Mouse (Mus musculus) liver, embryonic 14.5 days (tissue): ENCODE results near the gene Cyp51. TPM values are rescaled to one million over a fixed set of nuclear protein-coding genes. Genes with fewer than 3 reads are reported as not detected.

Experiments used
- ATAC-seq: fragments of 200-750 bp; cut with Nextera tagmentation; 2 replicates; pipeline ENCODE4 v1.8.0; 2017; ENCODE audit warnings: moderate number of reproducible peaks, mild to moderate bottlenecking, moderate library complexity; ENCODE audit not compliant: insufficient read depth
- DNase-seq, 3 experiments: peaks; one replicate each; pipeline ENCODE4 v3.0.0-alpha.2; 2012 to 2013; ENCODE audit warnings: low read depth in 3 of 3, low spot score in 3 of 3
- H3K27ac ChIP-seq: fragments of 300-500 bp; sonication (generic); 2 replicates; pipeline ENCODE4 v1.5.1; 2014; ENCODE audit warnings: moderate library complexity, mild to moderate bottlenecking, control low read depth, inconsistent platforms
- H3K27me3 ChIP-seq: fragments of 300-500 bp; sonication (generic); 2 replicates; pipeline ENCODE4 v1.6.1; 2014; ENCODE audit warnings: mild to moderate bottlenecking, low read length, moderate library complexity; ENCODE audit not compliant: control insufficient read depth, insufficient read depth
- H3K36me3 ChIP-seq: fragments of 300-500 bp; sonication (generic); replicated peaks from 2 replicates; pipeline ENCODE4 v1.6.1; 2014; ENCODE audit warnings: low read depth; ENCODE audit not compliant: control insufficient read depth, insufficient read depth
- H3K4me1 ChIP-seq, 2 experiments: fragments of 200-500 bp in 1 of 2; fragments of 300-500 bp in 1 of 2; sonication (generic) in 1 of 2; replicated peaks; 2 replicates each; pipeline ENCODE4 v1.6.1; 2012 to 2014; ENCODE audit warnings: antibody characterized with exemption in 1 of 2, inconsistent platforms in 1 of 2, low read length in 1 of 2; ENCODE audit not compliant: control insufficient read depth in 2 of 2, insufficient read depth in 2 of 2
- H3K4me2 ChIP-seq: fragments of 300-500 bp; sonication (generic); 2 replicates; pipeline ENCODE4 v1.6.1; 2014; ENCODE audit warnings: low read depth, mild to moderate bottlenecking, control low read depth, moderate library complexity
- H3K4me3 ChIP-seq, 2 experiments: fragments of 200-500 bp in 1 of 2; fragments of 300-500 bp in 1 of 2; sonication (generic) in 1 of 2; 2 replicates each; pipeline ENCODE4 v1.5.1; 2012 to 2014; ENCODE audit warnings: low read depth in 2 of 2, low read length in 2 of 2, mild to moderate bottlenecking in 2 of 2, control low read depth in 1 of 2, inconsistent platforms in 1 of 2, moderate library complexity in 1 of 2; ENCODE audit not compliant: insufficient read depth in 1 of 2
- H3K9ac ChIP-seq: fragments of 300-500 bp; sonication (generic); replicated peaks from 2 replicates; pipeline ENCODE4 v1.6.1; 2014; ENCODE audit warnings: mild to moderate bottlenecking, control low read depth, moderate library complexity
- H3K9me3 ChIP-seq: fragments of 300-500 bp; sonication (generic); 2 replicates; pipeline ENCODE4 v1.6.1; 2016; ENCODE audit warnings: low read length, mixed read lengths; ENCODE audit not compliant: control insufficient read depth
- CTCF ChIP-seq: IDR thresholded peaks from 2 replicates; pipeline ENCODE4 v1.5.1; 2016; ENCODE audit warnings: antibody characterized with exemption, low read depth, control low read depth
- EP300 ChIP-seq: IDR thresholded peaks from 2 replicates; pipeline ENCODE4 v1.6.1; 2016; ENCODE audit warnings: antibody characterized with exemption, low read depth
- WGBS: fragments of 180-500 bp; shearing (Covaris S2); extraction: QIAGEN DNeasy Blood & Tissue Kit; methylation state at CpG from one replicate; pipeline ENCODE4 v1.1.7; 2014; ENCODE audit not compliant: insufficient replicate concordance; 5-methylcytosine and 5-hydroxymethylcytosine counted together
- polyA plus RNA-seq, 2 experiments: library from polyadenylated mRNA; depleted of rRNA in 1 of 2; stranded (reverse) in 1 of 2; unstranded in 1 of 2; fragments of >200 nt; fragmentation: Nextera tagmentation in 1 of 2; extraction: Ambion mirVana in 1 of 2; gene quantifications; 2 replicates each; pipeline versions ENCODE4 v1.2.1 to v1.2.3; 2012 to 2014

Gene Cyp51
- polyA plus RNA-seq, 2 experiments: 39.3 to 49.7 TPM

- Histone ChIP-seq H3K9me3 (no peaks in the 10 kb centered on the region), H3K27ac (no peak overlapping the region), H3K4me3 (no peak overlapping the region), H3K9ac (no peak overlapping the region), H3K27me3 (no peaks in the 10 kb centered on the region), H3K4me2 (no peak overlapping the region), H3K4me1 (no peaks in the 10 kb centered on the region), H3K36me3 (peaks cover 3% of the 10 kb centered on the region)
- no peak for DNase-seq
- WGBS: 74% methylated on average over 18 of the region's 18 CpGs
- ATAC-seq: peak; percentile 28; the same call in 1 of the 2 replicates
- TF ChIP-seq CTCF (no peak), EP300 (no peak)
Observed at GRCm38 (mm10) chr5:4066476-4067115, 38.0 kb downstream of the Cyp51 start.

- Histone ChIP-seq H3K27me3 (no peaks in the 10 kb centered on the region), H3K9me3 (no peaks in the 10 kb centered on the region), H3K4me3 (no peak overlapping the region), H3K36me3 (peaks cover 3% of the 10 kb centered on the region), H3K4me1 (no peaks in the 10 kb centered on the region), H3K9ac (no peak overlapping the region), H3K27ac (no peak overlapping the region), H3K4me2 (no peak overlapping the region)
- WGBS: 78% methylated on average over 8 of the region's 8 CpGs
- ATAC-seq (no peak), DNase-seq (no peak)
- TF ChIP-seq EP300 (no peak), CTCF (no peak)
Observed at GRCm38 (mm10) chr5:4060313-4060712, 44.2 kb downstream of the Cyp51 start.

- Histone ChIP-seq H3K4me3 (no peak overlapping the region), H3K4me2 (no peak overlapping the region), H3K9me3 (no peaks in the 10 kb centered on the region), H3K9ac (no peak overlapping the region), H3K27me3 (no peaks in the 10 kb centered on the region), H3K36me3 (peaks cover under 1% of the 10 kb centered on the region; the same call in 1 of the 2 replicates), H3K4me1 (no peaks in the 10 kb centered on the region), H3K27ac (no peak overlapping the region)
- ATAC-seq (no peak), DNase-seq (no peak)
- no peak for TF ChIP-seq EP300
- WGBS: 67% methylated on average over 2 of the region's 2 CpGs
Observed at GRCm38 (mm10) chr5:4040922-4041321, 63.6 kb downstream of the Cyp51 start.

DNA sequence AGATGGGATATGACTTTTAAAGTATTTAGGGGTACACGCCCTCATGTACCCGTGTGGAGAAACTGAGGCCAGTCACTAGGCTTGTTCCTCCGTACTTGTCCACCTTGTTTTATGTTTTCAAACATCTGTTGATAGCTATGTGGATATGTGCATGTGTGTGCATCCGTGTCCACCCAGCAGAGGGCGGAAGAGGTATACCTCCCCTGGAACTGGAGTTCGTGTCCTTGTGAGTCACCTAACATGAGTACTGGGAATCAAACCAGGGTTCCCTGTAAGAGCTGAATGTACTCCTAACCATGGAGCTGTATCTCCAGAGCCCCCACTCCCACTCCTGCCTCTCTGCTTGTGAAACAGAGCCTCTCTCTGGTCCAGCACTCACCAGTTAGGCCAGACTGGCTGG is 64.2 kb downstream of the Cyp51 start:
- no peaks in the 10 kb centered on the region for H3K4me1 ChIP-seq
- no peaks in the 10 kb centered on the region for H3K9me3 ChIP-seq
- ATAC-seq (no peak), DNase-seq (no peak)
- no peak overlapping the region for H3K4me2 ChIP-seq
- H3K36me3 ChIP-seq: no peaks in the 10 kb centered on the region; the same call in 1 of the 2 replicates
- H3K27me3 ChIP-seq: no peaks in the 10 kb centered on the region
- H3K27ac ChIP-seq: no peak overlapping the region
- 73% methylated on average over 6 of the region's 6 CpGs for WGBS
- H3K9ac ChIP-seq: no peak overlapping the region
- TF ChIP-seq EP300 (no peak), CTCF (peak; percentile 59)
- H3K4me3 ChIP-seq: no peak overlapping the region

DNA sequence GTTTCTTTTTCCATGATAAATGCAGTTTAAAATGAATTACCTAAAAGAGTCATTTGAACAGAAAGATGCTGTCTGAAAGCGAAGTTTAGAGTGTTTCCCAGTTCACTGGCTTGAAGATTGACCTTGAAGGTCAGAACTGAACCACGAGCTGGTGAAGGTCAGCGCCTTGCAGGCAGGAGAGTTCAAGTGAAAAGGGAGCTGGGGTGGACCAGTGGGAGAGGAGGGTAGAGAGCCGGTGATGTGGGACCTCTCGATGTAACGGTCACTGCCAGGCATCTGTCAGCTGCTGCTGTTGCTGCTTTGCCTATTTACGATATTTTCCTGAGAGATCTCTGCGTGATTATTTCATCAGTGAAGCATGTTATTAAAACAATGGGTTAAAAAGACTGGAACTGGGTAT is 65.2 kb downstream of the Cyp51 start:
- no peak overlapping the region for H3K27ac ChIP-seq
- no peak overlapping the region for H3K4me3 ChIP-seq
- no peak for ATAC-seq
- no peak overlapping the region; the same call in 1 of the 2 replicates for H3K9ac ChIP-seq
- H3K4me1 ChIP-seq: no peaks in the 10 kb centered on the region
- no peak for TF ChIP-seq CTCF
- TF ChIP-seq EP300: no peak
- 80% methylated on average over 8 of the region's 8 CpGs for WGBS
- H3K27me3 ChIP-seq: no peaks in the 10 kb centered on the region
- no peak overlapping the region for H3K4me2 ChIP-seq
- H3K9me3 ChIP-seq: no peaks in the 10 kb centered on the region
- no peaks in the 10 kb centered on the region; the same call in 1 of the 2 replicates for H3K36me3 ChIP-seq
- DNase-seq: no peak
